Mouse (Mus musculus): ENCODE data around the gene Gm20532.

Gm20532 gene

GRCm38 (mm10) chr2:26595725-26596435 is 9.4 kb downstream of the Gm20532 start:
- WGBS: 85% methylated on average over 11 of the region's 11 CpGs

- 96% methylated on average over 3 of the region's 3 CpGs for WGBS
Observed at GRCm38 (mm10) chr2:26596898-26597297, 10.5 kb downstream of the Gm20532 start.

GRCm38 (mm10) chr2:26597810-26598209 is 11.4 kb downstream of the Gm20532 start:
- 91% methylated on average over 2 of the region's 2 CpGs for WGBS

GRCm38 (mm10) chr2:26598462-26598861 is 12.0 kb downstream of the Gm20532 start:
- WGBS: 84% methylated on average over 3 of the region's 3 CpGs

GRCm38 (mm10) chr2:26599965-26600364 is 13.5 kb downstream of the Gm20532 start:
- 92% methylated on average over 4 of the region's 4 CpGs for WGBS

- WGBS: 97% methylated on average over 2 of the region's 2 CpGs
Observed at GRCm38 (mm10) chr2:26600664-26601063, 14.2 kb downstream of the Gm20532 start.

- 88% methylated on average over 1 of the region's 1 CpGs for WGBS
Observed at GRCm38 (mm10) chr2:26601595-26601994, 15.2 kb downstream of the Gm20532 start.

- WGBS: 93% methylated on average over 5 of the region's 5 CpGs
Observed at GRCm38 (mm10) chr2:26602631-26603030, 16.2 kb downstream of the Gm20532 start.

- WGBS: 53% methylated on average over 6 of the region's 6 CpGs
Observed at GRCm38 (mm10) chr2:26603159-26603558, 16.7 kb downstream of the Gm20532 start.

- WGBS: 2% methylated on average over 103 of the region's 103 CpGs
Observed at GRCm38 (mm10) chr2:26603720-26604671, 17.6 kb downstream of the Gm20532 start, which contains the start of gene Agpat2. Gene Agpat2 (minus strand): TSS chr2:26604417.

GRCm38 (mm10) chr2:26605331-26605730 is 18.9 kb downstream of the Gm20532 start:
- WGBS: 84% methylated on average over 8 of the region's 8 CpGs

- 91% methylated on average over 3 of the region's 3 CpGs for WGBS
Observed at GRCm38 (mm10) chr2:26606579-26606978, 20.1 kb downstream of the Gm20532 start.

- WGBS: 66% methylated on average over 6 of the region's 6 CpGs
Observed at GRCm38 (mm10) chr2:26607056-26607910, 20.8 kb downstream of the Gm20532 start.

GRCm38 (mm10) chr2:26610526-26610925 is 24.1 kb downstream of the Gm20532 start:
- WGBS: 72% methylated on average over 3 of the region's 3 CpGs

GRCm38 (mm10) chr2:26614903-26615302 is 28.5 kb downstream of the Gm20532 start:
- 83% methylated on average over 5 of the region's 5 CpGs for WGBS

- 63% methylated on average over 4 of the region's 4 CpGs for WGBS
Observed at GRCm38 (mm10) chr2:26615459-26616124, 29.2 kb downstream of the Gm20532 start.

- 91% methylated on average over 6 of the region's 6 CpGs for WGBS
Observed at GRCm38 (mm10) chr2:26617331-26617730, 30.9 kb downstream of the Gm20532 start.

- 77% methylated on average over 7 of the region's 7 CpGs for WGBS
Observed at GRCm38 (mm10) chr2:26617928-26618327, 31.5 kb downstream of the Gm20532 start.

GRCm38 (mm10) chr2:26621246-26621645 is 34.8 kb downstream of the Gm20532 start:
- whole genome bisulfite sequencing: 38% methylated on average over 2 of the region's 2 CpGs

- 78% methylated on average over 5 of the region's 5 CpGs for WGBS
Observed at GRCm38 (mm10) chr2:26622984-26623383, 36.5 kb downstream of the Gm20532 start.

- 88% methylated on average over 3 of the region's 3 CpGs for WGBS
Observed at GRCm38 (mm10) chr2:26625419-26625818, 39.0 kb downstream of the Gm20532 start.
